8 mouse cellular contexts compared by ENCODE assay signal in genomic region chr7:110221586-110222481, GRCm38 (mm10). TPM values are rescaled to one million over a fixed set of nuclear protein-coding genes. Genes with fewer than 3 reads are reported as not detected.
A peak's percentile ranks its signal among the peaks of the same experiment; 100 is the strongest.
DNase-seq lines count a peak whose midpoint lies in the region; ATAC-seq lines count a peak whose summit lies in the region.

Swap70 (plus strand) TSS chr7:110221711.

- ATAC-seq in hindbrain, embryonic 11.5 days (ENCODE audit: low FRiP score): peak; percentile 99

- H3K9me3 ChIP-seq in hindbrain, embryonic 11.5 days (ENCODE audit: control insufficient read depth, low read length): no peaks in the 10 kb centered on the region

- peak within 1 kb of the TSS; percentile 76 for H3K9ac ChIP-seq in hindbrain, embryonic 11.5 days (ENCODE audit: low read depth, low read length)

- peak within 1 kb of the TSS; percentile 61 for H3K27ac ChIP-seq in hindbrain, embryonic 11.5 days (ENCODE audit: low read depth, low read length)

- DNase-seq in MEL-GATA-1-ER (ENCODE audit: extremely low read depth, low read depth): peak; percentile 76
- DNase-seq in cerebellum, adult 9-10 months: peak; percentile 65
- DNase-seq in frontal cortex, adult 2 months (ENCODE audit: extremely low spot score in 1 of 2, low spot score in 1 of 2): peak; percentile 8 to 62
- DNase-seq in hindbrain, embryonic 11.5 days (ENCODE audit: low spot score): peak; percentile 91
- DNase-seq in layer of hippocampus, postnatal 10 days (ENCODE audit: low spot score in 2 of 2): peak; percentile 73 to 82
- DNase-seq in lung, postnatal 10 days: peak; percentile 94
- DNase-seq in ovary, postnatal 36 days (ENCODE audit: low spot score): peak; percentile 90
- DNase-seq in thymus, postnatal 25 days: peak; percentile 83

- peaks cover 3% of the 10 kb centered on the region; the same call in 1 of the 2 replicates for H3K36me3 ChIP-seq in hindbrain, embryonic 11.5 days (ENCODE audit: control insufficient read depth, insufficient read depth, low read length)

- no peaks in the 10 kb centered on the region for H3K4me1 ChIP-seq in hindbrain, embryonic 11.5 days (replicated peaks; ENCODE audit: control insufficient read depth, insufficient read depth, low read length)

- H3K4me2 ChIP-seq in hindbrain, embryonic 11.5 days (replicated peaks; ENCODE audit: low read depth, low read length): peak within 1 kb of the TSS; percentile 74

- peak within 1 kb of the TSS; percentile 71 for H3K4me3 ChIP-seq in hindbrain, embryonic 11.5 days (ENCODE audit: low read depth, low read length)

- H3K27me3 ChIP-seq in hindbrain, embryonic 11.5 days (ENCODE audit: control insufficient read depth, insufficient read depth, low read length): no peaks in the 10 kb centered on the region

- under 1% methylated on average over 72 of the region's 73 CpGs for WGBS in hindbrain, embryonic 11.5 days

RNA-seq across cellular contexts. Expression of gene Swap70, which starts in this region (rescaled TPM):
- polyA plus RNA-seq in frontal cortex, adult 2 months (2012; rRNA removed): 11.8 and 12.0 TPM in 2 replicates
- 15.6 and 16.3 TPM in 2 replicates for polyA plus RNA-seq in hindbrain, embryonic 11.5 days (2014; fragmentation: Nextera tagmentation; extraction: Ambion mirVana)
- total RNA-seq in layer of hippocampus, postnatal 10 days (2021): 10 to 100 TPM; 13.7 to 15.1 TPM

Comparison
In these comparisons a context has a peak if more than half of its experiments do, and no peak if none do; other contexts are left out.
1. Peak in every context shown above with its lines: DNase-seq, ATAC-seq, H3K4me3 ChIP-seq and H3K27ac ChIP-seq.
2. DNase-seq: peak in every context shown above with its lines; median percentile 94 in lung, postnatal 10 days; 91 in hindbrain, embryonic 11.5 days; 90 in ovary, postnatal 36 days; 83 in thymus, postnatal 25 days; 78 in layer of hippocampus, postnatal 10 days; 76 in MEL-GATA-1-ER; 65 in cerebellum, adult 9-10 months; 35 in frontal cortex, adult 2 months.